Mouse (Mus musculus) kidney, postnatal 10 days (tissue): Measurements from ENCODE around the gene Car11.

Source experiments
- DNase-seq: peaks from one replicate; pipeline ENCODE4 v3.0.0; 2021; ENCODE audit warnings: mixed read lengths

The Car11 gene

DNA sequence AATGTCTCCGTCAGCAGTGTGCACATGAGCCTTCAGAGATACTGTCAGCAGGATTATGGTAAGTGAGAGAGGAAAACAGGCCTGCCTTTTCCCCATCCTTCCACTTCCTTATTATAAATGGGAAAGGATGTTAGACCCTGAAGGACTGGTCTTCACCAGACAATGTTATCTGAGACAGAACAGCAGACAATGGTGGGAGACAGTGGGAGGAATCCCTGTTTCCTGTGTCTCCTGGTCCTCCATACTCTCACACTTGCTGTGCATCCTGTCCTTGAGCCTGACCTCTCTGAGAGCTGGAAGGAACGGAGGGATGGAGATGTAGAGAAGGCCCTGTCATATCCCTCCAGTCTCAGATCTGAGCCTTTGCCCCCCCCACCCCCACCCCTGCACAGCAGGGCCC is 7.3 kb upstream of the Car11 start:
- no peak for DNase-seq

DNA sequence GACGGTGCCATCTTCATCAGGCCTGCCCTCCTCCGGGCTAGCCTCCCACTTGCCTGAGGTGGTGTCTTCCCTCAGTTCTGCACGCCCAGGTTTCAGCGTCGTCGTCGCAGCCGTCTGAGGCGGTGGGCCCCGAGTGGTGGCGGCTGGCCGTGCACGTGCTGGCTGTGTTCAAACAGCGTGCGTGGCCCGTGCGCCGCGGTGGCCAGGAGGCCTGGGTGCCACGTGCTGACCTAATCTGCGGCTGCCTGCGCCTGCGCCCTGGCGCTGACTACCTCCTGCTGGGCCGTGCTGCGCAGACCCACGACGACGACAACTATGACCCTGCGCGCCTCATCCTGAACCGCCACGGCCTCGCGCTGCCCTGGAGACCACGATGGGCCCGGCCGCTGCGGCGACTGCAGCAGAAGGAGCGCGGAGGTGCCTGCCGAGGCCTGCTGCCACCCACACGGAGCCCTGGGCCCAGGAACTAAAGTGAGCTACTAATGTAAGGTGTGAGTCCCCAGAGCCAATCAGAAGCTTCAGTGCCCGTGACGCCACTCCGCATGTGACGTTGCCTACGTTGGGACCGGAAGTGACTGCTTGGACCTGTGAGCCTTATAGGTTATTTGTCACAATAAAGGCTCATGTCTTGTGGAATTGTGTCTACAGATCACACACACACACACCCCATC is 5.6 kb upstream of the Car11 start, which contains the start of gene Sec1:
Gene Sec1 (minus strand): TSS at position 482 of the 671 bp plus-strand sequence.
- DNase-seq: no peak

DNA sequence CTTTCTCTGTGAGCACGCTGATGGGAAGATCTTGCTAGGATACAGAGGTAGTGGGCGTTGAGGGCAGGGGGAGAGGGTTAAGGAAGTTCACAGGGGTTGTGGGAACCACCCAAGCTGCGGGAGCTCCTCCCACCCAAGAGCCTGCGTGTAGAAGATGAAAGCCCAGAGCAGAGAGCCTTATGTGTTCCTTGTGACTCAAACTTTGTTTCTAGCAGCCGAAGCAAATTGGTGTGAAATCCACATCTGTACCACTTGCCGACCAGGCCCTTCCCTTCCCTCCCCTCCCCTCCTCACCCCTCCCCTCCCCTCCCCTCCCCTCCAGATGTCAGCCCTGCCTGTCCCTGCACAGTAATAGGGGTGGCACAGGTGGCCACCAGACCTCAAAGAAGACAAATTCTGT is 4.5 kb upstream of the Car11 start:
- no peak for DNase-seq

DNA sequence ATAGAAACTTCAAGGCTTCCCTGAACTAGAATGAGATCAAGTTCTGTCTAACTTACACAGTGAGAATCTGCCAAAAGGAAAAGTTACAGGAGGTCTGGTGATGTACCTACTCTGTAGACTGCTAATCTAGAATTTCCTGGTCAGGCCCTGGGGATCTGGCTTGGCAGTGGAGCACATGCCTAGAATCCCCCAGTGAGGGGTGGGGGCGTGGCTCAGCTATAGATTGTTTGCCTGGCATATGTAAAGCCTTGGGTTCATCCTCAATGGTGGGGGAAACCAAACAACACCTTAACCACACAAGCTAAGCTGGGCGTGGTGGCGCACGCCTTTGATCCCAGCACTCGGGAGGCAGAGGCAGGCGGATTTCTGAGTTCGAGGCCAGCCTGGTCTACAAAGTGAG is 1.7 kb upstream of the Car11 start:
- DNase-seq: no peak

DNA sequence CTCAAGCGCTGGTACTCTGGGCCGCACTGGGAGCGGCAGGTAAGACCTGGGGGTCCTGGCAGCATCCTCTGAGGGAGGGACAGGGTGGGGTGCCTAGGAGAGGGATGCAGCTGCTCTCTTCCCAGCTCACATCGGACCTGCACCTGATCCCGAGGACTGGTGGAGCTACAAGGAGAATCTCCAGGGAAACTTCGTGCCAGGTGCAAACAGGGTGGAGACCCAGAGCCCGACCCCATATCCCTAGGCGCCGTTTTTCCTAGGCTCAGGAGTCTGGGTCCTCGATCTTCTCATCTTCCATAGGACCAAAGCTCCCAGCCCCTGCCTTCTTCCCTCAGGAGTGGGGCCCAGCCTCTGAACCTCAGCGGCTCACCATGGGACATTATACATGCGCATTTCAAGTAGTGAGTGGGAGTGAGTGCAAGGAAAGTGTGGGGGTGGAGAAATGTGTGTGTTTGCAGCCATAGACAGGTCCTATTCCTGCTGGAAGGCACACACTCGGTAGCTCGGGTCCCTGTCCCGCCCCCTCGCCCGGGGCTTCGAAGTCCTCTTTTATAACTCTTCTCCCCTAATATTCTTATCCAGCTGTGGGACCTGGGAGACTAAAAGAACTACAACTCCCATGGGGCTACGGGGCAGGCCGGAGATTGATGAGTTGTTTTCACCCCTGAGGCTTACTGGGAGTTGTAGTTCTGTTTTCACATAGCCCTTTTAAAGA is 815 bp downstream of the Car11 start:
- peak; percentile 87 for DNase-seq

DNA sequence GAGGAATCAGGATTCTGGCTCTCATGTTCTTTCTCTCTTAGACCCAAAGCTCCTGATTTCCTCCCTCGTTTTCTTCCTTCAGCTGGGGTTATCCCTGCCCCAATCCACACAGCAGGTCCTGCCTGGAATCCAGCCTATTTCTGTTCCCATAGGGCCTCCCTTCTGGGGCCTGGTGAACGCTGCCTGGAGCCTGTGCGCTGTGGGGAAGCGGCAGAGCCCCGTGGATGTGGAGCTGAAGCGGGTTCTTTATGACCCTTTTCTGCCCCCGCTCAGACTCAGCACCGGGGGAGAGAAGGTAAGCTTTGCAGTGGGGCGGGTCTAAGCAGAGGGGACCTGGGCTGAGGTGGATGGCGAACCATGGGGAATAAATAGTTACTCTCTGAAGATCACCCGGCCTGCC is 1.4 kb downstream of the Car11 start:
- DNase-seq: peak; percentile 55

DNA sequence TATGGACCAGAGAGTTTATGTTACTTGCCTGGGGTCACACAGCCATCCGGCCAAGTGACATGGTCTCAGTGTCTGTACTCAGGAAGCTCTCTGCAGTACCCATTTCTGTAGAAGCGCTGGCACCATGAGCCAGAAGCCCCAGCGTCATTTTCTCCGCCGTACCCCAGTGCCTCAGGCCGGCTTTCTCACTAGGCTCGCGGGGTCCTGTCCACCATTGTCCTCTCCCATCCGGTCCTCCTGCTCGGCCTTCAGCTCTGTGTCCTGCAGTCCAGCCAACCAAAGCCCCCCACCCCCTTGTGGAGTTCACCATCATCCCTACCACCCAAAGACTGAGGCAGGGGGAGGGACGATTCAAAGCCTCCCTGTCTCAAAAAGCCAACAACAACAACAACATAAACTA is 2.0 kb downstream of the Car11 start:
- no peak for DNase-seq

DNA sequence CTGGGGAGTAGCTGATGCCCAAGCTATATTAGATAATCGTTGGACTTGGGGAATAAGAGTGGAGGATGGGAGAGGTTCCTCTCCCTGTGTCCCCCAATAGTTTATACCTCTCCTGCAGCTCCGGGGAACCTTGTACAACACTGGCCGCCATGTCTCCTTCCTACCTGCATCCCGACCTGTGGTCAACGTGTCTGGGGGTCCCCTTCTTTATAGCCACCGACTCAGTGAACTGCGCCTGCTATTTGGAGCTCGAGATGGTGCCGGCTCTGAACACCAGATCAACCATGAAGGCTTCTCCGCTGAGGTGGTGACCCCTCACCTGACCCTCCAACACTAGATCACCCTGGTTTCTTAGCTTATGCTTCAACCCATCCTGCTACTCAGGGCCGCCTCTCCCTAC is 2.7 kb downstream of the Car11 start:
- no peak for DNase-seq

DNA sequence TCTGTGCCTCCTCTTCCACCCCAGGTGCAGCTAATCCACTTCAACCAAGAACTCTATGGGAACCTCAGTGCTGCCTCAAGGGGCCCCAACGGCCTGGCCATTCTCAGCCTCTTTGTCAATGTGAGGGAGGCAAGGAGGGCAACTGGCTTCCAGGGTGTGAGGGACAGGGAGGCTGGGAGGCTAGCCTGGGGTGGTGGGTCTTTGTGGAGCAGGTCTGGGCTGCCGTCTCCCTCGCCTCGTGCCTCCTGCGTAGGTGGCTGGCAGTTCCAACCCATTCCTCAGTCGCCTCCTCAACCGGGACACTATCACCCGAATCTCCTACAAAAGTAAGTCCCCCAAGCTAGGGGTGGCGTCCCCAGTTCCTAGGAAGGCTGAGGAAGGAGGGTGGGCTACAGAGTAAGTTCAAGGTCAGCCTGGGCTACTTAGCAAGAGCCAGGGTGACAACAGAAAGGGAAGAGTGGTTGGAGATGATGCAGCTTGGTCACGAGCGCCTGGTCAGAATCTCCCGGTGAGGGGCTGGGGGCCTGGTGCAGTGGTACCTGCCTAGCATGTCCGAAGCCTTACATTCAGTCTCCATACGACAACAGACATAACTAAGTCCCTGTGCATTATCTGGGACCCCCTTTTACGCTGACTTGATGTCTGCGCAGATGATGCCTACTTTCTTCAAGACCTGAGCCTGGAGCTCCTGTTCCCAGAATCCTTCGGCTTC is 3.3 kb downstream of the Car11 start:
- no peak for DNase-seq

DNA sequence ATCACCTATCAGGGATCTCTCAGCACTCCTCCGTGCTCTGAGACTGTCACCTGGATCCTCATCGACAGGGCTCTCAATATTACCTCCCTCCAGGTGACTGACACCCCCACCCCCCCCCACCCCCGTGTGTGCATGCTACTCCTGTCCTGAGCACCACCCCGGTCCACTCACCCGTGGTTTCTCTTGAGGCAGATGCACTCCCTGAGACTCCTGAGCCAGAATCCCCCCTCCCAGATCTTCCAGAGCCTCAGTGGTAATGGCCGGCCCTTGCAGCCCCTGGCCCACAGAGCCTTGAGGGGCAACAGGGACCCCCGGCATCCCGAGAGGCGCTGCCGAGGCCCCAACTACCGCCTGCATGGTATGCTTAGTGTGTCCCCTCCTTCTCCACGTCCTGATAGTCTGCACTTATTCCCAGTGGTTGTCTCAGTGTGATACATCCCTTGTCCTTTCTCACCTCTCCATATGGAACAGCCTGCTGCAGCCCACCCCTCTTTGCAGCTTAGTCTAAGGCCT is 3.9 kb downstream of the Car11 start:
- no peak for DNase-seq

DNA sequence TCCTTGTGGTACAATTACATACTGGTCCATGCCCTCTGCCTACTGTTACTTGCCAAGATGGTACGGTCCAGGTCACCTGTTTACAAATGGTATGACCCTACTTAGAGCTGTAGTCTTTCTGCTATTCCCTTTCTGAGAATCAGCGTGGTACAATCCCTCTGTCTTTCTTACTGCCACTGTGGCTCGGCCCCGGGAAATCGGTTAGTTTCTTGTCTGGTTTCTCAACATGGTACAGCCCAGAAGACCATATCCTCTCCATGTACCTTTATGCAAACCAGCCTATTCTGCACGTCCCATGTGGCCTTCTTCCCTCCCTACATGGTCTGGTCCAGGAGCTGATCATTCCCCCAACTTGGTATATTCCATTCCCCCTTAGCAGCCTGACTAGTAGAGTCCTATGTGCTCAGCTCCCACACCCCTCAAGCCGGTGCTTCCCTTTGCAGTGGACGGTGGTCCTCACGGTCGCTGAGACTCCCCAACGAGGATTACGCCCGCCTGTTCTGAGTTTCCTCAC is 4.5 kb downstream of the Car11 start:
- peak; percentile 72 for DNase-seq

DNA sequence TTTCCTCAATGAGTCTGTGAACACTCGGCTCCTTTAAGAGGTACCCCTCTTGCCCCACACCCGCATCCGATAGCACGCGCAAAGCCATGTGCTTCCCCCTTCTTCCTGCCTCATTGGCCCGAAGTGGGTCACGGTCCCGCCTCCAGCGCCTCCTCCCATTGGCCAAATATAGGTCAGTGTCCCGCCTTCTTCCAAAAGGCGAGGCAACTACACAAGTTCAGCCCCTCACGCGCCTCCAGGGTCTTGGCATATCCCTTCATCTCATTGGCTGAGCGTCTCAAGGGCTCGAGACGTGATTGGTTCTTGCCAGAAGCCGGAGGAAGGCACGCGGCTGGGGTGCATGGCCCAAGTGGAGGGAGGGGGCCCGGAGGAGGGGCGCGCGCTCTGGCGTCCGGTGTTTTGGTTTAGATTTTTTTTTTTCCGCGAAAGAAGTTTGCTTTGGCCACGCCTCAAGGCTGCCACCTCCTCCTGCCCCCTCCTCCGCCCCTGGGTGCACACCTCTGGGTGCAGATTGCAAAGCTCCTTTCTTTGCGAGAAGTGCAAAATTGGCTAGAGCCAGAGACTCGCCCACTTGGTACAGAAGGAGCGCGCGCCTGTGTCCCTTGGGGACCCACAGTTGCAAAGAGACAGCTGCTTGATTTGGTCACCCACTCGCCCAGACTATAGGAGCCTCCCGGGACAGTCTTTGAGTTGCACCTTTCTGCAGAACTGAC is 5.2 kb downstream of the Car11 start, which contains the start of gene Dbp:
Gene Dbp (plus strand): TSS at position 359 of the 713 bp plus-strand sequence.
- peak; percentile 99 for DNase-seq

DNA sequence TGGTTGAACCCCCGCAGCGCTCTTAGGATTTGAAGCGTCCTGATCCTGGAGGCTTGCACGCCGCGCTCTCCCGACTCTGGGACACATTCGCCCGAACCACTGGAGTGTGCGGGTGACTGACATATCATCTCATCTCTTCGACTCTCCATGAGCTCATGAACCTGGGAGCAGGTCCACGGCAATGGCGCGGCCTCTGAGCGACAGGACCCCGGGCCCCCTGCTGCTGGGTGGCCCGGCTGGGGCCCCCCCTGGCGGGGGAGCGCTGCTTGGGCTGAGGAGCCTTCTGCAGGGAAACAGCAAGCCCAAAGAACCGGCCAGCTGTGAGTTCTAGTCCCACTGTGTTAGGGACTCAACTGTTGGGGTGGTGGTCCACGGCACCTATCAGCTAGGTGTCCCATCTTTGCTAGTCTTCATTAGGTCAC is 5.8 kb downstream of the Car11 start:
- no peak for DNase-seq

DNA sequence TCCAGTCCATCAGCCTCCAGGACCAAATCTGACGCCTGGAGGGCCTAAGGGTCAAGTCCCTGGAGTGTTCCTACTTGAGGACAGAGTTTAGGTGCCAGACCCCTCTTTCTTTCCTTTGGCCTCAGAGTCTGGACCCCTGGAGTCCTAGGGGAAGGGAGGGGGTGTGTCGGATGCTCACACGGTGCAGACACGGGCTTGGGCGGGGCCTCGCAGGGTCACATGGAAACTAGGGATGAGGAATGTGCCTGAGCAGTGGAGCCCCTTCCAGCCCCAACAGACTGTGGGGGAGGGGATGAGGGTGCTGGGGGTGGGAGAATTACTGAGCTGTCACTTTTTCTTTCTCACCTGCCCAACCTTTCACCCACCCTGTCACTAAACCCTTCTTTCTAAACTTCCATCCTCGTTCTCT is 6.2 kb downstream of the Car11 start:
- DNase-seq: peak; percentile 90

DNA sequence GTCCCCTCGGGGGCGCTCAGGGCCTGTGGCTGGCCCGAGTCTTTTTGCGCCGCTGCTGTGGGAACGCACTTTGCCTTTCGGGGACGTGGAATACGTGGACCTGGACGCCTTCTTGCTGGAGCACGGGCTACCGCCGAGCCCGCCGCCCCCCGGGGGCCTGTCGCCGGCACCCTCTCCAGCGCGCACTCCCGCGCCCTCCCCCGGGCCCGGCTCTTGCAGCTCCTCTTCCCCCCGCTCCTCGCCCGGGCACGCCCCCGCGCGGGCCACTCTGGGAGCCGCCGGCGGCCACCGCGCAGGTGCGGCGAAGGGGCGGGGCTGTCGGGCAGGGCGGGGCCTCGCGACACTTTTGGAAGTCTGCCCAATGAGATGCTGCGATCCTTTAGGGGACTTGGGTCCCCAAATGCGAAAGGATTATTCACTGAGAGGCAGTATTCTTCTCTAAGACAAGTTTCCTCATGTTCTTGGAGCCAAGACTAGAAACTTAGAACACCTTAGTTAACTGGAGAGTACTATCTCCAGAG is 7.1 kb downstream of the Car11 start:
- DNase-seq: peak; percentile 95

DNA sequence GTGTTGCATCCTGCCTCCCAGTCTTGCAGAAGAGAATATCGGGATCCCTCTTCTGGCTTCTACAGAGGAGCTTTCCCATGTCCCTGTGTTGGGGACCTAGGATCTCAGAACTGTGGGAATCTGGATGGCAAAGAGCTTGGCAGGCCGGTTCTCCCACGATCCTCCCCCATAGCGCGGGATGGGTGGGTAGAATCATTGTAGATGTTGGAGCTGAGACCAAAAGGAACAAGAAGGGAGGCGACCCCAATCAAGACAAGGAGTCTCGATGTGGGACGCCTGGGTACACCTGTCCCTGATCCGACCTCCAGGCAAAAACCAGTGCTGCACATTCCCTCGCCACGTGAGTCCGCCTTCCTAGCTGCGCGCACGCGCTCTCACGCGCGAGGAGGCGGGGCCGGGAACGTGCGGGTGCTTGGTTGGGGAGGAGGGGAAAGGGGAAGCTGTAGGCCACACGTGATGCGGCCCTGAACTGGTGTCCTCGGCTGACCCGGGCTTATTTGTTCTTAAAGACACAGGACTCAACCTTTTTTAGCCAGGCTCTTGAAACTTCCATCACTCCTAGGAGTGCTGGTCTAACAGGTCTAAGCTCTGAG is 7.8 kb downstream of the Car11 start:
- peak; percentile 98 for DNase-seq

DNA sequence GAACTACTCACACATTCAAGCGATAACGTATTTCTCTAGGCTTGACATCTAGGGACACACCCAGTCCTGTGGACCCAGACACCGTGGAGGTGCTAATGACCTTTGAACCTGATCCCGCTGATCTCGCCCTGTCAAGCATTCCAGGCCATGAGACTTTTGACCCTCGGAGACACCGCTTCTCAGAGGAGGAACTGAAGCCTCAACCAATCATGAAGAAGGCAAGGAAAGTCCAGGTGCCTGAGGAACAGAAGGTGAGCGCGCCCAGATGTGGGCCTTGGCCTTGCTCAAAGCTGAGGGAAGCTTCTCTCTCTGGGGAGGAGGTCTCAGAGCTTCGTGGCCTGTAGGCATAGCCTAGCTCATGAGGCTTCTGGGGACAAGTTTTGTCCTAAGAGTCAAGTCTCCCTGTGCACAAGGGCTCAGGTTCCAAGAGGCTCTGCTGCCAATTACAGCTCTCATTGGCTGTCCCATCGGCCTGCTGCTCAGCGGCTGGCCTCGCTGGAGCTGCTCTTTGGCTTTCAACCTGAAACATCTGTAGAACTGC is 8.6 kb downstream of the Car11 start:
- peak; percentile 64 for DNase-seq

DNA sequence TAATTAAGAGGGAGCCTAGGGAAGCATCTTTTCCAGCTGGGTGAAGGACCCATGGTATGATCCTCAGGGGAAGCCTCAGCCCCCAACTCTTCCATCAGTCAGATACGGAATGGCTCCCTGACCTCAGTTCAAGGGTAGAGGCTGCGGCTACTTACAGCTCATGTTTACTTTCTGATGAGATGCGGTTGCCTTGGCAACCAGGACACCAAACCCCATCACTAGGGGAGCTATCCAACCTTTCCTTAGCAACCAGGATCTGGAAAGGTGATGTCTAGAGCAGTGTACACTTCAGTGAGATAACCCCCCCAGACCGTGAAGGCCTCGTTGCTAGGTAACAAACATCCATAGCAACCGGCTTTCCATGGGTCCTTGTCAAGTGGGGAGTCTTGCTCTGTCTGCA is 9.4 kb downstream of the Car11 start:
- no peak for DNase-seq

DNA sequence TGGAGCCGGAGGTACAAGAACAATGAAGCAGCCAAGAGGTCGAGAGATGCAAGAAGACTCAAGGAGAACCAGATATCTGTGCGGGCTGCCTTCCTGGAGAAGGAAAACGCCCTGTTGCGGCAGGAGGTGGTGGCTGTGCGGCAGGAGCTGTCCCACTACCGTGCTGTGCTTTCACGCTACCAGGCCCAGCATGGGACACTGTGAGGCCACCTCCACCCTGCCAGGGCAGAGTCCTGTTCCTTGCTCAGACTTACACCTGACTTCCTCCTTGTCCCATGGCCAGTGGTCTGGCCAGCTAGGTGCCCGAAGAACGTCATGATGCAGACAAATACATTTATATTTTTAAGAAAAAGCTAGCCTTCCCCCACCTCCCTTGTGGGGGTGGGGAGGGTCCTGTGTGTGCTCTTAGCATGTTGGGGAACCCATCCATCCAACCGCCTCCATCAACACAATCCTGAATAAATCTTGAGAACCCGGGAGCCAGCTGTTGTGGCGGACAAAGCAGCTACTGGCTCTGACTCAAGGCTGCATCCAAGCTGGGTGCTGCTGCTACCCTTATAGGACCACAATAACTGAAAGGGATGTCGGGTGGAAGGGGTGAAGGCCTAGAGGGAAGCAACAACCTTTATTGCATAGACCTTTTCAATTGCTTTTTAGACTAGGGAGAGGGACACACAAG is 10.2 kb downstream of the Car11 start:
- no peak for DNase-seq

DNA sequence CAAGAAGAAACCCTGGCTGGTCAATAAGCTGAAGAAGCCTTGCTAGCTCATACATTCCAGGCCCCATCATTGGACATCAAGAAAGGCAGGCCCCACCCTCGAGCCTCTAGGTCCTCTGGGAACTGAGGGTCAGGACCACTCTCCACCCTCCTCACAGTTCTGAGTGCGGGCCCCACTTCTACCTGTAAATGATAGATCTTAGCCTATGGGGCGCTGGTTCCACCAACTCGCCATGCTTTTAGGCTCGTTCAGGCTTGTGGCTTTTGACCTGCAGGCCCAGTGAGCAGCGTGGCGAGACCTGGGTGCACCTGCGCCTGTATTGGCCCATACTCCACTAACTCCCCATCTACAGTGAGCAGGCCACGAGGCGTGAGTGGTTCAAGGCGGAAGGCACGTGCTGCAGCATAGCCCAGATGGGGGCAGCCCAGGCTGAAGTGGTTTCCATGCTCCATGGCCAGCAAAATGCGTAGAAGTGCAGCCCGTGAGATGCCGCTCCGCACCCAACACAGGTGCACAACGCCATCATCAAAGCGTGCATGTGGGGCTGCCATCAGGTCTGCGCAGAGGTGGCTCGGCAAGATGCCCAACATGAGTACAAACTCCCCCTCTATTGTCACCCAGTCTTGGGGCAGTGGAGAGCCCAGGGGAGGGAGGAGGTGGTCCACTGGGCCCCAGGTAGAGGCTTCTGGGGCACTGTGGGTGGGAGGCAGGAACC is 11.0 kb downstream of the Car11 start:
- peak; percentile 29 for DNase-seq
